Mouse (Mus musculus): ENCODE results near the gene Rpgrip1.

Gene Rpgrip1

DNA sequence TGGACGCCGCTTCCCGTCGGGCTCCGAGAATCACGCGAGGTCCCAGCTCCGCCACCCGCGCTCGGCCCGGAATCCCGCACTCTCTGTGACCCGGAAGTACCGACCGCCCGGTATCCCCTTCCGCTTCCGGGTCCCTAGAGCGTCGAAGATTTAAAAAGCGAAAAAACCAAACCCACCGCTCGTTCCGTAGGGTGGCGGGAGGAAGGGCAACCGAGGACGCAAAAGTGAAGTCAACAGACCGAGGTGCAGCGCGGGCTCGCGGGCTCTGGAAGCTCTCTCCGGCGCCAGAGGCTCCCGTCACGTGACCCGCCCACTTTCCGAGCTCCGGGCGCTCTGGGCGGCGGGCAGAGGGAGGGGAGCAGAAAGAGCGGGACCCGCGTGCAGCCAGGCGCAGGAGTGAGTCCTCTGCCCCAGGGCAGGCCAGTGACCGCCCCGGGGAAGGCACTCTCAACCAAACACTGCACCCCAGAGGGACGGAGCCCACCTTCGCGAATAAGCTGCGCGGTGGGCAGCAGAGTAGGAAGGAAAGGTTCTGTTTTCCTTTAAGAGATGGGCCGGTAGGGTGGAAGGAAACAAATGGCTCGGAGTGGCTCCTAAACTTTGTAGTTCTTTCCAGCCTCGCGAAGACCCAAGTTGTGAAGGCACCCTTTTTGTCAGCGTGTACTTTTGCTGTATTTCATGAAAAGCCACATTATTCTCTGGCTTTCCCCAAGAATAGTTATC, 86.8 kb downstream of the Rpgrip1 start, which contains the start of gene Supt16:
TSS of gene Supt16 (minus strand) at position 261 of the 723 bp plus-strand sequence.
- peak; percentile 75 to 78 for DNase-seq (ENCODE audit: low spot score in 2 of 2)

DNA sequence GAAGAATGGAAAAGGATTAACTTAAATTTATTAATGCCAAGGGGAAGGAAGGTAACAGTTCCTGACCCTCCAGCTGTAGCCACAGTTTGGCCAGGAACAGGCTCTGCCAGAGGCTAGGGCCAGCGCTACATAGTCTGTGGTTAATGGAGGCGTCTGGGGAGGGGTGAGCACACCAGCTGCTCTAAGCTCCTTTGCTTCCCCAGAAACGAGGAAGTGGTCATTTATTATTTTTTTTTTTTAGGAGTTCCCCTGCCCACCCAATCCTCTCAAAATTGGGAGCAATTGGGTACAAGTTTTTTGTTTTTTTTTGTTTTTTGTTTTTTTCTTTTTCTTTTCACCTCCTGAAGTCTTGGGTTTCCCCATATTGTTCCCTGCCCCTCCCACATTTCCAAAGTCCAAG, 87.6 kb downstream of the Rpgrip1 start:
- no peak for DNase-seq (ENCODE audit: low spot score in 2 of 2)

DNA sequence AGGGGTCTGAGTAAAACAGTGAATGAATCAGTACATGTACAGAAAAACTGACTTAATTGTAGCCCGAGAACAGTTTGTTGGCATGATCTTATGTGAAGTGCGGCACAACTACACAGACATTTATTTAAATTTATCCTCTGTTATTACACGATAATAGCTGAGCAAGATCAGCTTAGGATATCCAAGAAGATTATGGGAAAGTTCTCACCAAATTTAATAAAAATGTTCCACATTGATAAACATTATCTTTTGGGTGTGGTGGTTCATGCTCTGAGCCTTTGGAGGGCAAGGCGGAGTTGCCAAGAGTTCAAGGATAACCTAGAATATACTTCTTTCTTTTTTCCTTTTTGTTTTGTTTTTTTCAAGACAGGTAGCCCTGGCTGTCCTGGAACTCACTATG, 88.9 kb downstream of the Rpgrip1 start:
- no peak for DNase-seq (ENCODE audit: low spot score in 2 of 2)

Measured in heart, adult 9 months (tissue).